Mouse (Mus musculus) testis, postnatal 14 days (tissue): Measurements from ENCODE around the gene Muc3a.
A peak's percentile ranks its signal among the peaks of the same experiment; 100 is the strongest.

Source experiments
- DNase-seq: peaks from one replicate; pipeline ENCODE4 v3.0.0; 2021; ENCODE audit warnings: low spot score

Gene Muc3a

DNA sequence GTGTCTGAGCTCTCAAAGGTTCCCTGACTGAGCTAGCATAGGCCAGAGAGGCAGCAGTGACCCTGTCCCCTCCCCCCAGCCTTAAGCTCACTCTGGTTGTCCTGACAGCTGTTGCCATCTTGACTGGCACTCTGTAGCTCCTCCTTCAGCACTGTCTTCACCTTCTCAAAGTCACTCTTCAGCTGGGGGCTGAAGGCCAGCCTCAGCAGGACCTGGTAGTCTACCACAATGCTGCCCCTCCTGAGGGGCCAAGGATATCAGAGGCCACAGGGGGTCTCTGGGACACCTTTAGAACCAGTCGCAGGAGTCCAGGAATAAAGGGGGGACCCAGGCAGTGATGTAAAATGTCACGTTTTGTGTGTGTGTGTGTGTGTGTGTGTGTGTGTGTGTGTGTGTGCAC lies at the start of gene Muc3a:
Gene Muc3a, minus strand, starts transcription at position 101 of the 400 bp plus-strand sequence.
- DNase-seq, result no peak

GRCm38 (mm10) chr5:137211114-137211829 lies 917 bp downstream of the Muc3a start:
- DNase-seq, result peak; percentile 31

GRCm38 (mm10) chr5:137210689-137211088 lies 1.5 kb downstream of the Muc3a start:
- DNase-seq, result no peak

GRCm38 (mm10) chr5:137205301-137205700 lies 6.9 kb downstream of the Muc3a start:
- DNase-seq, result no peak

DNA sequence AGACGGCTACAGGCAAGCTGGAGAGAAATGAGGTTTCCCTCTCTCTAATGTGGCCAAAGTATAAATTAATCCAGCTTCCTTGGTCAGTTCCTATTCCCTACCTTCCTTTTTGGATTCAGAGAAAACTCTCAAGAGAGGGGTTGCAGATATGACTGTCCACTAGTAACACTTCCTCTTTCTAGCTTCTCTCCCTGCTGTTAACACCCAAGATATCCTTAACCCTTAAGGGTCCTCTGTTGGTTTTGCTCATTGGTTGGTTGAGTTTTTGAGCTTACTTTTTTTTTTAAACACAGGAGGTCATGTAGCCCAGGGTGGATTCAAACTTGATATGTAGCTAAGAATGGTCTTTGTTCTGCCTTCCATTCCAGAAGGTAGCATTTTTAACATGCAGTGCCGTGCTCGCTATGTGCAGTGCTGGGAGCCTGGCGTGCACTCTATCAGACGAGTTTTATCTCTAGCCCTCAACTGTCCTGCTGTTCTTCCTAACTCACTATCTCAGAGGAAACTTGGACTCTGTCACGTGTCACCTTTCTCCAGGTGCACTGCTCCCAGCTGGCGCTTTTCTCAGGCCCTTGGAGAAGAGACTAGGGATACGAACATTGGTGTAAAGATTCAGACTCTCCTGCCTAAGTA lies 17.6 kb downstream of the Muc3a start:
- no peak for DNase-seq

DNA sequence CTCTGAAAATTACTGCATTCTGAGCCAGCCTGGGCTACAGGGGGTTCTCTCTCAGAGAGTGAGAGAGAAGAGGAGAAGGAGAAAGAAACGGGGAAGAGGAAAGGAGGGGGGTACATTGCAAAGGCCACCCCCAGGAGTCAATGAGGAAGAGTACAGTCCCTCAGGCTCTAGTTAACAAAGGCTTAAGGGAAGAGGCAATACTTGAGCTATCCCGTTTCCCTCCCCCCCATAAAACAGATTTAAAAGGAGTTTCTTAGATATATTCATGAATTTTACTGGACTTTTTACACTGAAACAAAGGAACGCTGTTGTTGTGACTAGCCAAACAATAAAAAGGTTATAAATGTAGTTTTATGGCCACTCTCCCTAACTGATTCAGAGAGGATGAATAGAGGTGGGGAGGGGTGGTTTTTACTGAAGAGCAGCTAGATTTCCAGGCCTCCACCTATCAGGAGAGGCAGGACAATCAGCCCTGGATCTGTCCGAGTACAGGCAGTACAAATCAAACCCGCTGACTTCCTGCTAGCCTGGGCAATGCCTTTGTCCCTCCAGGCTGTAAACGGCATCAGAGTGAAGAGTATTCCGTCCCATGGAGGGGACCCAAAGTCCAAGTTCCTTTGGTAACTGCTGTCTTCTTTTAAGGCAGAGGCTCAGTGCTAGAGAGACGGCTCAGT lies 18.8 kb downstream of the Muc3a start:
- DNase-seq, result no peak

DNA sequence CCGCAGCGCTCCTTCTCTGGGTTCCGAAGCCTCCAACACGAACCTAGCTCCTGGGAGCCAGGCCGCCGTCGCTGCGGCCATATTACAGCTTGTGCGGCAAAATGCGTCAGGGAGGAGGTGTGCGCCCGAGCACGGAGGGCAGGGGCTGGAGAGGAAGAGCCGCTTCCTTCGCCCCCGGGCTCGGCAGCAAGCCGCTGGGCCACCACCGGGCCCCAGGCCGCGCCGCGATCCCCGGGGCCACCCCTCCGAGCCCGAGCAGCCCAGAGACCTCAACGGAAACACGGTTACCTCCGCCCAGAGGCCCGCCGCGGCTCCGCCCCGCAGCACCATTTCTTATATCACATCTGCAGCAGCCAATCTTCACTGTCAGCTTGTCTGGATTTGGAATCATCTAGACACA lies 22.9 kb downstream of the Muc3a start:
- DNase-seq, result no peak

DNA sequence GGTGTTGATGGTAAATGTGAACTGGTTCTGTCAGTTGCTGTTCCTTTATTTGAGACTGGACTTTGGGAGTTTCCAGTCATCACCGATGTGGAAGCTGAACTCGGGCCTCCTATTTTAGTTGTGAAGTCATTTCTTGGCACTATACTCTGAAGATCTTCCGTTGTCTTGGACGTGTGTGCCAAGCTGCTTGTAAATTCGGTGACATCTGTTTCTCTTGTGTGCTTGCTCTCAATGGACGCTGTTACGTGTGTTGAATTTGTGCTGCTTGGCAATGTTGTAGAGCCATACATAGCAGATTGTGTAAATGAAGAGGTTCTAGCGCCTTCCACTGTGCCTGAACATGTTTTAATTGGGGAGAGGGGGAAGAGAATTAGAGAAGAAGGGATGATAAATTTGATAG lies 26.8 kb downstream of the Muc3a start:
- DNase-seq, result no peak

DNA sequence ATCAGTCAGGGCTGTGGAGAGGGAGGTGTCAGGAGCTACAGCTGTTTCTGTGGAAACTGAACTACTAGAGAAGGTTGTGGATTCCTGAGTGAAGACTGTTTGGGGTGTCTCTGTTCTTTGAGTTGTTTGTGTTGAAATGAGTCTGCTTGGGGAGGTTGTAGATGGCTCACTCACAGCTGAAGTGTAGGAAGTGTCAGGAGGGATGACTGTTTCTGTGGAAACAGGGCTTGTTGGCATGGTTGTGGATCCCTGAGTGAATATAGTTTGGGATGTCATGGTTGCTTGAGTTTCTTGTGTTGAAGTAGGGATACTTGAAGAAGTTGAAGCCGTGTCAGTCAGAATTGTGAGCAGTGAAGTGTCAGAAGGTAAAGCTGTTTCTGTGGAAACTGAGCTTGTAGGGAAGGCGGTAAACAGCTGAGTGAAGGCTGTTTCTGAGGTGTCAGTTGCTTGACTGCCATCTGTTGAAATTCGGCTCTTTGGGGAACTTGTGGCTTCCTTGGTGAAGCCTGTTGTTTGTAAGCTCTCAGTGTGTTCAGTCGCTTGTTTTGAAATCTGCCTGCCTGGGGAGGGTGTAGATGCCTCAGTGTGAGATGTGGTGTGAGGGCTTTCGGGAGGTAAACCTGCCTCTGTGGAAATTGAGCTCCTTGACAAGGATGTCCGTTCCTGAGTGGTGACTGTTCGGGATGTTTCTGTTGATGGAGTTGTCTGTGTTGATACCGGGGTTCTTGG lies 32.4 kb downstream of the Muc3a start:
- no peak for DNase-seq

GRCm38 (mm10) chr5:137173967-137174366 lies 38.2 kb downstream of the Muc3a start:
- no peak for DNase-seq

GRCm38 (mm10) chr5:137172591-137172990 lies 39.6 kb downstream of the Muc3a start:
- DNase-seq, result no peak

- no peak for DNase-seq
These were observed 40.7 kb downstream of the Muc3a start for GRCm38 (mm10) chr5:137171478-137171877.

DNA sequence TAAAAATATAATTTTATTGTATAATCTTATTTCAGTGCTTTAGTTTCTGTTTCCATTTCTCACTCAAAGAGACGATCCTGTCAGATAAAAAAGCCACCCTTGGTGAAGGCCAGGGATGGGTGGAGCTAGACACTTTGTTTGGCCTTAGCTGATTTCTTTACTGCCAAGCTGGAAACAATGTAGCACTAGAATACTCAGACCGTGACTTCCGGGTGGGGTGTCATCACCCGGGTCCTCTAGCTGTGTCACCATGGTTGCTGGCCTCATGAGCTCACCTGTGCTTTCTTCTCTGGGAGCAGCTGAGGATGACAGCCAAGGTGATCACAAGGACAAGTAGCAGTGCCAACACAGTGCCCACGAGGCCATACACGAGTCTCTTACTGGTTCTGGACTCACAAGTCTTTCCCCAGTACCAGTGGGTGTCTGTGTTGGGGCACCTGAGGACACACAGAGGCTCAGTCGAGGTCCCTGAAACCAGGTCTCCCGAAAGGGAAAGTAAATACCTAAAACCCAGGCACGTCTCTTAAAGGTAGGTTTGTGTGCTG lies 41.3 kb downstream of the Muc3a start:
- no peak for DNase-seq

DNA sequence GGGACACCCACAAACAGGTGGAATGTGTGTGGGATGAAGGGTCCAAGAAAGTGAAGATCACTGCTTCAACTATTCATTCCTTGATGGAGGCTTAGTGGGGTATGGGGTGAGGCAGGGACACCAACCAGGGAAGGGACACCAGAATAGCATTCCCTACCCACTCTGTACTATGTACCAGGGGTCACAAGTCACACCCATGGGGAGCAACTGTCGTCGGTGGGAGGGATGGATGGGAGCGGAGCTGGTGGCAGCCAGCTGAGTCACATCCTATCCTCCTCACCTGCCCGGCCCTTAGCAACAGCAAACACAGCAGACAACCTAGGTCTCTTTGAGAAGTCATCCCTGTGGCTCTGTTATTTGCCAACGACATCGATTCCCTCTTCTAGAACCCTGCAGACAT lies 44.6 kb downstream of the Muc3a start:
- no peak for DNase-seq

- DNase-seq, result no peak
These were observed 46.2 kb downstream of the Muc3a start for GRCm38 (mm10) chr5:137166012-137166411.

DNA sequence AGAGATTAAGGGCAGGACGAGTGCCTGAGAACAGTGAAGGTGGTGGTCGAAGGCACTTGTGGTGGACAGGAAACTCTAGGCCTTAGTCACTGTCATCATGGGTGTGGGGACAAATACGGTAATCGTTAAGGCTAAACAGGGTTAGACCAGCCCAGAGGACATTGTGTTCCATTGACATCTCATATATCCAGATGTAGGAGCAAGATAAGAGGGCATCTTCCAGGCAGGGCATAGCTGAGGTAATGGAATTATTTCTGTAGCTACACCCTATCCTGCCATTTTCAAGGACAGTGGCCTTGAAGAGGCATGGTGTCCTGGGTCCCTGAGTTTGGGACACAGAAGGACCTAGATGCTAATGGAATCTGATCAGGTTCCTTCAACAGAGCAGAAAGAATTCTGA lies 50.3 kb downstream of the Muc3a start:
- DNase-seq, result no peak

- peak; percentile 61 for DNase-seq
These were observed 52.7 kb downstream of the Muc3a start for GRCm38 (mm10) chr5:137159461-137159860.
